Mouse (Mus musculus) regulatory T cell (primary cell): ENCODE measurements around the gene Btbd18.

Source experiments
- in situ Hi-C: fragments of 300-600 bp; cut with MboI, MseI; formaldehyde crosslinking; loops from one replicate; pipeline ENCODE4 v1.15.1; 2025; ENCODE audit warnings: high pct_unique_total_duplicates

Btbd18 gene

DNA sequence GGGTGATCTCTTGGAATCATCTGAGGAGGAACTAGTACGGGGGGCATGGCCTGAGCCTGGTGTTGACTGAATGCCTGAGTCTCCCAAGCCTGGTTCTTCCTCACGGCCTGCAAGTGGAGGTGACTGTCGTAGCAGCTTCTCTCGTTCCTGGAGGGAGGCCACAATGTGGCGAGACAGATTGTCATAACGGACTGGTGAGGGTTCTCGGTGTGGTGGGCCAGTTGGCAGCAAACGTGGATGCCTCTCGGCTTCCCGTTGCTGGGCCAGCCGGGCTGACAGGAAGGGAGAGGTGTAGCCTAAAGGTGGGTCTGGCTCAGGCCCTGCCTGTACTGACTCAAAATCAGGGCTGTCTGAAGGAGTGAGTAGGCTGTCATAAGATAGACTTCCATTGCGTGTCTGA is 31.2 kb downstream of the Btbd18 start:
- in situ Hi-C loops = loop anchor here (25.0 kb wide), 1 partner anchor 903 kb away; no protein-coding TSS in a partner anchor

DNA sequence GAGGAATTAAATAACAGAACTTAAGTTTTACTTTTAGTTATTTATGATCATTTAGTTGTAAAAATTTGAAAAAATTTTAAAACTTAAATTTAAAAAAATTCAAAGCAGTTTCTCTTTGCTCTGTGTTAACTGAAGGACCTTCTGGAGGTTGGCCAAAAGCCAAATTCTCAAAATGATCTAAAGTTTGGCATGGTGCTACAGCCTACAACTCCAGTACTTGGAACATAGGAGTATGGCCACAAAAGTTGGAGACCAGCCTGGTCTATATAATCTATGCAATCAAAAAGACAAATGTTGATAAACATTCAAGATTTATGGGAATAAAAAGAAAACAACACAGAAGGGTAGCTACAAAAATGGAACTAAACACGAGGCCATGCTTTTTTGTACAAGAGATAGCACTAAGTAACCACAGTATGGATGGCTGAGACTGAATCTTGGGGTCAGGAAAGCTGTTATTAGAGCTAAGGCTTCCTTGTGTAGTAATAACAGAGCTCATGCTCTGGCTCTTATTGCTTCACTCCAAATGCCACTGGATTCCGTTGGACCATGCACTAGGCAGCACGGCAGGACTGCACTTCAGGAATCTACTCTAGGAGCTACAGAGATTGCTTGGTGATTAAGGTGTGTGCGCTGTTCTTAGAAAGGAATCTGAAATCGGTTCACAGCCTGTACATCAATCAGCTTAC is 36.3 kb downstream of the Btbd18 start:
- in situ Hi-C loops = loop anchor here (25.0 kb wide), 1 partner anchor 908 kb away; no protein-coding TSS in a partner anchor

DNA sequence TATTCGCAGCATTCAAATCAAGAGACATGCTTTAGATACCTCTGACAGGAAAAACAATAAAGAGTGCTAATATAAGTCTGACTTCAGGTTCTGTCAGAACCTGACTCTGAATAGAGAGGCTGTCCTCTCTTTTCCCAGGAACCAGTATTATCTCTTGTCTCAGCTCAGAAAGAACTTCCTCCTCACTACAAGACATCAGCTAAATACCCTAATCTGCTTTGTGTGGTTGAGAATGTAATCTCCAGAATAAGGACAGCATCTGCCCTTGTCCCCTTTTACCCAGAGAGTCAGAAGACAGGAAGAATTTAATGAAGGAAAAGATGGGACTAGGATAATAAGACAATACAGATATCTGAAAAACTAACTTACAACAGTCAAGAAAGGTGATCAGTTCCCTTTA is 44.6 kb downstream of the Btbd18 start:
- in situ Hi-C loops = no loop called here

DNA sequence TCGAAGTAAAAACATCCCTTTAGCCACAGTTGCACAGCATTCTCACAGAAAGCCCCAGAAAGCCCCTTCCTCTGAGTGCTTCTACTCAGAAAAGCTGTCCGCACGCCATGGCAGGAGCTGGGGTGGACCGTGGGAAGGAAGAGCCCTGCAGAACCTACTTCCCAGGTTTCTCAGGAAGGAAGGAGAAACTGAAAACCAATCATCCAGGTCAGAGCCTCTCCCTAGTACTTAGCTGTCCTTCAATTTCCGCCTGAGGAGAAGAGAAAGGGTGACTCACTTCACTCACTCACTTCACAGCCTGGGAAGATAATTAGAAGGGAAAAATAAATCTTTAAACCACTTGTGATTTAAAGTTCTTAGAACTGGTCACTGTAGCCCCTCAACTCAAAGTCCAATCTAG is 45.5 kb downstream of the Btbd18 start:
- in situ Hi-C loops = no loop called here

DNA sequence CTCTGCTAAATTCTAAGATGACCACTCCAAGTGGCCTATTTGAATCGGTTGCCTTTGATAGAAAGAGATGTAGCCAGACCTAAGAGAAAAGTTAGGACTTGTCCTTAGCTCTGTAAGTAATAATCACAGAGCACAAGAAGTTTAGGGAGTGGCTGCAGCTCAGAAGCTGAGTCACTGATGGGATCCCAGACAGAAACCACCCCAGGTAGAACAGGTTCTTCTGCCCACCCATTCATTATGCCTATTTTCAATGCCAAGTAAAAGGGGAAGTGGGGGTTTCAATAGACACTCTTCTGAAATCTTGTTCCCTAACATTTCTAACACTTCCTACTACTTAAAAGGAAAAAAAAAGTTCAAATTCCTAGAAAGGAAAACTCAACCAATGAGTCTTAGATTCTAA is 46.4 kb downstream of the Btbd18 start:
- in situ Hi-C loops = no loop called here

DNA sequence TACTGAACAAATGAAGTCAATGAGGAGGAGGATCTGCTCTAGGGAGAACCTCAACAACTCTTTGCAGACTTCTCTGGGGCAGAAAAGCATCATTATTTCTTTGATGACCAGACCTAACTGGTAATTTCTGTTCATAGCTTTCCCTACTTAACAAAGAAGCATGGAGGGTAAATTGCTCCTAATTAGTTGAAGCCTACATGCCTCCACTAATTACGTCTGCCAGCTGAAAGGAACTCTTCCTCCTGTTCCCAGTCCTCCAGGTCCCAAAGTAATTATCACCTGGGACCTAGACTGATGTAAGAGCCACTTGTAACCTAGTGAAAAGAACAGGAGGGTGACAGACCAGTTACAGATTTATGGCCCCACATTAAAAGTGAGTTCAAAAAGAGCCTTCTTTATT is 48.6 kb downstream of the Btbd18 start:
- in situ Hi-C loops = no loop called here

DNA sequence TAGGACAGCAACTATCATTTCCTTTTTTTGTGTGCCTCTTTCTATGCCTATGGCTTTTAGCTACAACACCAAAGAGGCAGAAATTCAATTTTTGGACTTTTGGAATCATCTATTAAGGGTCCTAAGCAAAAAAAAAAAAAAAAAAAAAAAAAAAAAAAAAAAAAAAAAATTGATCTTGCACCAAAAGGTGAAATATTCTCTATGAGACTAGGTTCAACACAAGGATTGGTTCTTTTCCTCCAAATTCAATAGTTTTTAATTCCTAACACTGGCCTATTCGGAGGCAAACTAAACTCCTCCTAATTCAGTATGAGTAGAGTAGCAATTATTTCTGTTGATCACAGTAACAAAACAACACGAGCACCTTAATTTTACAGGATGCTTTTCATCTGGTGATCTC is 53.0 kb downstream of the Btbd18 start:
- in situ Hi-C loops = loop anchor here (5.0 kb wide), 1 partner anchor 35 kb away; the partner anchor contains the start of genes Gm28635, Med19 and Tmx2

DNA sequence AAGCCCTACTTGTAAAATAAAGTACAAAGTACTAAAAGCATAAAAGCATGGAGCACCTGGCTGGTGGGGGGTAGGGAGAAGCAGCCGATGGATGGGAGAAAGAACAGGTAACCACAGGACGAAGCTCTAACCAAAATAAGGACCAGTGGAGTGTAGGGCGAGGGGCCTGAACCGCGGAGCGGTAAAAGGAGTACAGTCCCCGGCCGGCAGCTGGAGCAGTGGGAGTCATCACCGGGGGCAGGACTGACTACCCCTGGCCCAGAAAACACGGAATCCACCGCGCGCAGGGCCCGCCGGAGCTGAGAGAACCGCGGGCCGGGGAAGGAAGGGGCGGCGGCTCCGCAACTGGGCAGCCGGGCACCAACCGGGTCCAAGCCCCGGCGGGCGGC is 55.5 kb downstream of the Btbd18 start:
- in situ Hi-C loops = loop anchor here (5.0 kb wide), 1 partner anchor 37 kb away; the partner anchor contains the start of genes Gm28635, Med19 and Tmx2

DNA sequence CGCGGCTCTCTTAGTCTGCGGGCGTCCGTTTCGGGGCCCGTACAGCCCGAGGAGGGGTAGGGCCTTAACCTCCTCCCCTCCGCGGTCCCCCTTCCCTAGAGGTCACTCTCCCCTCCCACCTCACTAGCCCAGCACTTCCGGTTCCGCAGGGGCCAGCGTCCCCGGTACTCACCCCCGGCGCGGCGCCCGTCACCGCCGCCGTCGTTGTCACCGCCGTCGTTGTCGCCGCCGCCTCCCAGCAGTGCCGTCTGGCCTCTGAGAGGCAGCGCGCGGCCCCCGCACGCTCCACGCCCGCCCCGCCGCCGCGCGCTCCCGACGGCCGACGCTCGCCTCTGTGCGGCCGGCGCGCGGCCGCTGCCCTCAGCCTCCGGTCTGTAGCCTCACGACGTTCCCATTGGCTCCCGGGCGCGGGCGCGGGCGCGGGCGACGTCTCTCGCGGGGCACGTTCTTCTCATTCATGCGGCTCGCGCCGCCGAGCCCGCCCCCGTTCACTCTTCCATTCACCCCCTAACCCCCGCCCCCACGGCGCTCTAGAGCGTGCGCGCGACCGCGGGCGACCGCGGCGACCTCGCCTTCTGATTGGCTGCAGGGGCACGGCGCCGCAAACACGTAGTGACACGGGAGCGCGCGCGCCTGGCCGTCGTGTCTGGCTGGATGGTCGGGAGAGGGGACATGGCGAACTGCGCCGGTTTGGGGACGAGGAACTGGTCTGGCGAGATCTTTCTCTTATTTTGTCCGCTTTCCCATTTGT is 56.1 kb downstream of the Btbd18 start, which contains the start of gene Zdhhc5:
Gene Zdhhc5, minus strand, starts transcription at position 370 of the 751 bp plus-strand sequence.
- in situ Hi-C loops = loop anchor here (5.0 kb wide), 1 partner anchor 38 kb away; the partner anchor contains the start of genes Gm28635, Med19 and Tmx2

DNA sequence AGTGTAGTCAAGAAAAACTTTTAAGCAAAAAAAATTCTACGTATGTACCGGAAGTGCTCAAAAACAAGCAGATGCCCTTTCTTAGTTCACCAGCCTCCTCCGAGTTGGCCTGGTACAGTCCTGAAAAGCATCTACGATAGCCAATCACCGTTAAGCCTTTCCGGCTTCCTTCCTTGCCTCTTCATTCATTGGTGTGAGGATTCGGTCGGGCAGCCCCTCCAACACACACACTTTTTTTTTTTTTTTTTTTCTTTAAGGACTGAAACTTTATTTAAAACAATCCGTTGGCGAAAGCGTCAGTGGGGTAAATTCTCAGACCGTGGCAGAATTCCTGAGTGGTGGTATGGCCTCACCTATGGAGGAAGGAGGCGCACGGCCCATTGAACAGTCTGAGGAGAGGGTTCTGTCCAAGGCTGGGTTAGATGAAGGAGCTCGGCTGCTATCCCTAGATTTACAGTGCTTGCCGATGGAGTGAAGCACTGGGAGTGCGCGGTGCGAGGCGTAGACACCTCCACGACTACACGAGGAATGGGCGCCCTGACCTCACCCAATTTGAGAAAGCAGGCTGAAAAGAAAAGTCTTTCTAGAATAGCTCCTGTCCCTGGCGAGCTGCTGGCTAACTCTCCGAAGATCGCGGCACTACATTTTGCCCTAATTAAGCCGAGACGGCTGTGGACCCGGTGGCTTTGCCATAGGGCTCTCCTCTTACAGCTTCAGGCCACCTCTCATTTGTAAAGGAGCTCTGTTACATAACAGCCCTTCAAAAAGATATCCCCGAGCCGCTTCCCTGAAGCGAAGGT is 56.9 kb downstream of the Btbd18 start:
- in situ Hi-C loops = no loop called here

DNA sequence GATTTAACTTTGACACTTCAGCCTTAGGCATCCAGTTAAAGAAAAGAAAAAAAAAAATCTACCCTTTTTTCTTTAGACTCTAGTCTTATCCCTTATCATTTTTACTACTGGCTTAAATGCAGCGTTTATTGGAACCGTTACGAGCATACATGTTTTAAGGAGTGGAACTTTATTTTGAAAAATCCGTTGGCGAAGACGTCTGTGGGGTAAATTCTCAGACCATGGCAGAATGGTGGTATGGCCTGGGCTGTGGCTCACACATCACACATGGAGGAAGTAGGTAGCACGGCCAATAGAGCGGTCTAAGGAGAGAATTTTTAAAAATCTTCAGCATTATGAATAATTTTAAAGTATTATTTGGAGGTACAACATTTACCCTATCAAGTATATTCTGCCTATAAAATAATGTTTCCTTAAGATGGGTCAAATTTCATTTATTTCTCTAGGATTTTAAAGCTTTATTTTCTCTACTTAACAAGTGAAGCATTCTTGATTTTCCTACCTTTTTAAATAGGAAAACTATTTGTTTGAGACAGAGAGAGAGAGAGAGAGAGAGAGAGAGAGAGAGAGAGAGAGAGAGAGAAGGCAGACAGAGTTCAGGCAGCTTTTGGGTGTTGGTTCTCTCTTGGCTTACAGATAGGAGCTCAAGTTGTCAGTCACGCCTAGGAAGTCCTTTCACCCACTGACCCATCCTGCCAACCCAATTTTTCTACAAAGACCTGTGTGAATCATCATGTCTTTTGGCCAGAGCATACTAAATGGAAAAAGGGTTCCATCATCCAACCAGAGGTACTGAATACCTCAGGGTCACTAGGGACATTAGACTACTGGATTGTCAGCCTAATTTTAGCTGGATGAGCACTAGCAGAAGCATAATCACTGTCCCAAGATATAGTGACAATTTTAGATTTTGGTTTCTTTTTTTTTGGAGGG is 57.8 kb downstream of the Btbd18 start:
- in situ Hi-C loops = no loop called here

DNA sequence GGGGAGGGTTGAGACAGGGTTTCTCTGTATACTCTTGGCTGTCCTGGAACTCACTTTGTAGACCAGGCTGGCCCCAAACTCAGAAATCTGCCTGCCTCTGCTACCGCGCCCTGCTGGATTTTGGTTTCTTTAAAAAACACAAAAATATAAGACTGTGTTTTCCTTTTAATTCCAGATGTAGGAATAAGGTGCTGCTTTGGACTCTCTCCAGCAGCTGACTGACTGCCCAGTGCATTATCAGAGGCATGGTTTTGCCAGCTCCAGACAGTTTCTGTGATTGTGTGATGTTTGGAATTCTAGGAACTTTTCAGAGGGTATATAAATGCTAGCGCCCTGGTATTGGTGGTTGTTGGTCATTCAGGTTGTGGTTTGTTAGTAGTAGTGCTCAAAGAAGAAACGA is 58.5 kb downstream of the Btbd18 start:
- in situ Hi-C loops = no loop called here
